Mouse (Mus musculus): ENCODE results near the gene Syt12. TPM values are rescaled to one million over a fixed set of nuclear protein-coding genes. Genes with fewer than 3 reads are reported as not detected.

The Syt12 gene
- polyA plus RNA-seq, 1 experiment from 2014 or later: 4.1 TPM

GRCm38 (mm10) chr19:4441090-4441591 is 36.1 kb downstream of the Syt12 start:
- Histone ChIP-seq H3K4me3 (replicated peaks; ENCODE audit: low read length) (no peak overlapping the region), H3K4me2 (replicated peaks) (no peak overlapping the region), H3K36me3 (replicated peaks; ENCODE audit: control insufficient read depth, insufficient read depth) (no peaks in the 10 kb centered on the region), H3K27ac (no peak overlapping the region), H3K4me1 (replicated peaks; ENCODE audit: control insufficient read depth, insufficient read depth, low read length) (0 out of 2 replicates have a peak, but pooled peaks cover 11% of the 10 kb centered on the region), H3K9me3 (ENCODE audit: control insufficient read depth, low read length) (no peaks in the 10 kb centered on the region), H3K9ac (no peak overlapping the region), H3K27me3 (ENCODE audit: control insufficient read depth, insufficient read depth, low read length) (peaks cover 28% of the 10 kb centered on the region)
- WGBS: 38% methylated on average over 6 of the region's 6 CpGs
- ATAC-seq (ENCODE audit: low FRiP score) (no peak), DNase-seq (ENCODE audit: low spot score) (peak; percentile 60)

GRCm38 (mm10) chr19:4440222-4440621 is 37.0 kb downstream of the Syt12 start:
- 13% methylated on average over 8 of the region's 8 CpGs for WGBS

GRCm38 (mm10) chr19:4439161-4439801 is 38.0 kb downstream of the Syt12 start, which contains the start of gene Rhod:
Rhod (minus strand) TSS chr19:4439432.
- H3K4me3 ChIP-seq (replicated peaks; ENCODE audit: low read length): peak within 1 kb of the TSS; percentile 44
- H3K4me2 ChIP-seq (replicated peaks): peak within 1 kb of the TSS; percentile 79
- DNase-seq (ENCODE audit: low spot score): no peak
- ATAC-seq (ENCODE audit: low FRiP score): peak; percentile 43
- H3K4me1 ChIP-seq (replicated peaks; ENCODE audit: control insufficient read depth, insufficient read depth, low read length): 0 out of 2 replicates have a peak, but pooled peaks cover 11% of the 10 kb centered on the region
- no peaks in the 10 kb centered on the region for H3K36me3 ChIP-seq (replicated peaks; ENCODE audit: control insufficient read depth, insufficient read depth)
- 1% methylated on average over 50 of the region's 51 CpGs for WGBS
- peaks cover 28% of the 10 kb centered on the region for H3K27me3 ChIP-seq (ENCODE audit: control insufficient read depth, insufficient read depth, low read length)
- no peak within 1 kb of the TSS for H3K27ac ChIP-seq
- no peaks in the 10 kb centered on the region for H3K9me3 ChIP-seq (ENCODE audit: control insufficient read depth, low read length)
- H3K9ac ChIP-seq: peak within 1 kb of the TSS; percentile 55

More at GRCm38 (mm10) chr19:4440222-4440621, 37.0 kb downstream of the Syt12 start:
- DNase-seq (ENCODE audit: low spot score) (no peak), ATAC-seq (ENCODE audit: low FRiP score) (no peak)
- 0 out of 2 replicates have a peak, but pooled peaks cover 11% of the 10 kb centered on the region for H3K4me1 ChIP-seq (replicated peaks; ENCODE audit: control insufficient read depth, insufficient read depth, low read length)
- H3K4me3 ChIP-seq (replicated peaks; ENCODE audit: low read length): no peak overlapping the region
- no peaks in the 10 kb centered on the region for H3K9me3 ChIP-seq (ENCODE audit: control insufficient read depth, low read length)
- H3K36me3 ChIP-seq (replicated peaks; ENCODE audit: control insufficient read depth, insufficient read depth): no peaks in the 10 kb centered on the region
- H3K4me2 ChIP-seq (replicated peaks): peak overlapping the region; percentile 79; the same call in 1 of the 2 replicates
- no peak overlapping the region for H3K9ac ChIP-seq
- no peak overlapping the region for H3K27ac ChIP-seq
- peaks cover 28% of the 10 kb centered on the region for H3K27me3 ChIP-seq (ENCODE audit: control insufficient read depth, insufficient read depth, low read length)

- H3K27me3 ChIP-seq (ENCODE audit: control insufficient read depth, insufficient read depth, low read length): peaks cover 28% of the 10 kb centered on the region
- H3K27ac ChIP-seq: no peak overlapping the region
- DNase-seq (ENCODE audit: low spot score): no peak
- peak overlapping the region; percentile 44 for H3K4me3 ChIP-seq (replicated peaks; ENCODE audit: low read length)
- peak overlapping the region; percentile 79 for H3K4me2 ChIP-seq (replicated peaks)
- no peak for ATAC-seq (ENCODE audit: low FRiP score)
- 0 out of 2 replicates have a peak, but pooled peaks cover 11% of the 10 kb centered on the region for H3K4me1 ChIP-seq (replicated peaks; ENCODE audit: control insufficient read depth, insufficient read depth, low read length)
- H3K9ac ChIP-seq: peak overlapping the region; percentile 55
- 10% methylated on average over 8 of the region's 8 CpGs for WGBS
- no peaks in the 10 kb centered on the region for H3K36me3 ChIP-seq (replicated peaks; ENCODE audit: control insufficient read depth, insufficient read depth)
- no peaks in the 10 kb centered on the region for H3K9me3 ChIP-seq (ENCODE audit: control insufficient read depth, low read length)
Measured at GRCm38 (mm10) chr19:4438791-4439160, 38.5 kb downstream of the Syt12 start.

- 77% methylated on average over 6 of the region's 6 CpGs for WGBS
- no peaks in the 10 kb centered on the region for H3K36me3 ChIP-seq (replicated peaks; ENCODE audit: control insufficient read depth, insufficient read depth)
- H3K27me3 ChIP-seq (ENCODE audit: control insufficient read depth, insufficient read depth, low read length): peaks cover 28% of the 10 kb centered on the region
- H3K9ac ChIP-seq: no peak overlapping the region
- H3K4me1 ChIP-seq (replicated peaks; ENCODE audit: control insufficient read depth, insufficient read depth, low read length): 0 out of 2 replicates have a peak, but pooled peaks cover 11% of the 10 kb centered on the region
- no peaks in the 10 kb centered on the region for H3K9me3 ChIP-seq (ENCODE audit: control insufficient read depth, low read length)
- no peak overlapping the region for H3K4me2 ChIP-seq (replicated peaks)
- ATAC-seq (ENCODE audit: low FRiP score): no peak
- no peak overlapping the region for H3K27ac ChIP-seq
- no peak for DNase-seq (ENCODE audit: low spot score)
- H3K4me3 ChIP-seq (replicated peaks; ENCODE audit: low read length): no peak overlapping the region
Measured at GRCm38 (mm10) chr19:4437886-4438285, 39.4 kb downstream of the Syt12 start.

GRCm38 (mm10) chr19:4436254-4436653 is 41.0 kb downstream of the Syt12 start:
- WGBS: 92% methylated on average over 3 of the region's 3 CpGs
- Histone ChIP-seq H3K4me1 (replicated peaks; ENCODE audit: control insufficient read depth, insufficient read depth, low read length) (0 out of 2 replicates have a peak, but pooled peaks cover 11% of the 10 kb centered on the region), H3K4me3 (replicated peaks; ENCODE audit: low read length) (no peak overlapping the region), H3K4me2 (replicated peaks) (no peak overlapping the region), H3K9me3 (ENCODE audit: control insufficient read depth, low read length) (no peaks in the 10 kb centered on the region), H3K27me3 (ENCODE audit: control insufficient read depth, insufficient read depth, low read length) (peaks cover 28% of the 10 kb centered on the region), H3K36me3 (replicated peaks; ENCODE audit: control insufficient read depth, insufficient read depth) (no peaks in the 10 kb centered on the region), H3K9ac (no peak overlapping the region), H3K27ac (no peak overlapping the region)
- DNase-seq (ENCODE audit: low spot score) (no peak), ATAC-seq (ENCODE audit: low FRiP score) (no peak)

GRCm38 (mm10) chr19:4434999-4435398 is 42.2 kb downstream of the Syt12 start:
- Histone ChIP-seq H3K9ac (no peak overlapping the region), H3K4me3 (replicated peaks; ENCODE audit: low read length) (no peak overlapping the region), H3K27ac (no peak overlapping the region), H3K36me3 (replicated peaks; ENCODE audit: control insufficient read depth, insufficient read depth) (no peaks in the 10 kb centered on the region), H3K27me3 (ENCODE audit: control insufficient read depth, insufficient read depth, low read length) (peaks cover 17% of the 10 kb centered on the region), H3K4me1 (replicated peaks; ENCODE audit: control insufficient read depth, insufficient read depth, low read length) (0 out of 2 replicates have a peak, but pooled peaks cover 10% of the 10 kb centered on the region), H3K9me3 (ENCODE audit: control insufficient read depth, low read length) (no peaks in the 10 kb centered on the region), H3K4me2 (replicated peaks) (no peak overlapping the region)
- DNase-seq (ENCODE audit: low spot score) (no peak), ATAC-seq (ENCODE audit: low FRiP score) (no peak)
- WGBS: 95% methylated on average over 1 of the region's 1 CpGs

GRCm38 (mm10) chr19:4433756-4434155 is 43.5 kb downstream of the Syt12 start:
- Histone ChIP-seq H3K4me3 (replicated peaks; ENCODE audit: low read length) (no peak overlapping the region), H3K36me3 (replicated peaks; ENCODE audit: control insufficient read depth, insufficient read depth) (no peaks in the 10 kb centered on the region), H3K4me1 (replicated peaks; ENCODE audit: control insufficient read depth, insufficient read depth, low read length) (no peaks in the 10 kb centered on the region), H3K9me3 (ENCODE audit: control insufficient read depth, low read length) (no peaks in the 10 kb centered on the region), H3K4me2 (replicated peaks) (no peak overlapping the region), H3K27me3 (ENCODE audit: control insufficient read depth, insufficient read depth, low read length) (peaks cover 6% of the 10 kb centered on the region), H3K27ac (no peak overlapping the region), H3K9ac (no peak overlapping the region)
- DNase-seq (ENCODE audit: low spot score) (no peak), ATAC-seq (ENCODE audit: low FRiP score) (no peak)
- 73% methylated on average over 1 of the region's 1 CpGs for WGBS

GRCm38 (mm10) chr19:4430091-4430620 is 47.1 kb downstream of the Syt12 start:
- H3K4me3 ChIP-seq (replicated peaks; ENCODE audit: low read length): no peak overlapping the region
- no peak overlapping the region for H3K27ac ChIP-seq
- DNase-seq (ENCODE audit: low spot score): no peak
- H3K4me1 ChIP-seq (replicated peaks; ENCODE audit: control insufficient read depth, insufficient read depth, low read length): no peaks in the 10 kb centered on the region
- H3K36me3 ChIP-seq (replicated peaks; ENCODE audit: control insufficient read depth, insufficient read depth): no peaks in the 10 kb centered on the region
- no peaks in the 10 kb centered on the region for H3K9me3 ChIP-seq (ENCODE audit: control insufficient read depth, low read length)
- 93% methylated on average over 4 of the region's 4 CpGs for WGBS
- no peak for ATAC-seq (ENCODE audit: low FRiP score)
- no peak overlapping the region for H3K4me2 ChIP-seq (replicated peaks)
- H3K27me3 ChIP-seq (ENCODE audit: control insufficient read depth, insufficient read depth, low read length): no peaks in the 10 kb centered on the region
- no peak overlapping the region for H3K9ac ChIP-seq
